Mouse (Mus musculus) common myeloid progenitor, adult 5-6 weeks (primary cell): Measurements from ENCODE around the gene S100a10. TPM values are rescaled to one million over a fixed set of nuclear protein-coding genes. Genes with fewer than 3 reads are reported as not detected.

Source experiments
- total RNA-seq: library from RNA; stranded (forward); fragments of 200-1000, 187-1606 nt; gene quantifications from 2 replicates; pipeline ENCODE4 v1.2.3, GENCODE M21; 2017

S100a10 gene
- total RNA-seq, 1 experiment from 2014 or later: 282 TPM

Other genes starting within 250 kb of the S100a10 start
- gene Hrnr, start 235.3 kb upstream of the S100a10 start, total RNA-seq: not detected in 2 replicates
- not detected in 2 replicates for gene Rptn, start 161.4 kb upstream of the S100a10 start, total RNA-seq
- 0.19 TPM in 1 of 2 replicates, not detected in the other for gene Tchh, start 112.8 kb upstream of the S100a10 start, total RNA-seq
- not detected in 2 replicates for gene Tchhl1, start 86.3 kb upstream of the S100a10 start, total RNA-seq
- gene S100a11, start 34.6 kb upstream of the S100a10 start, total RNA-seq: 45.4 and 46.0 TPM in 2 replicates
- gene Tdpoz2, start 97.6 kb downstream of the S100a10 start, total RNA-seq: not detected in 2 replicates
- gene Tdpoz1, start 121.2 kb downstream of the S100a10 start, total RNA-seq: not detected in 2 replicates
- not detected in 2 replicates for gene Gm37596, start 138.0 kb downstream of the S100a10 start, total RNA-seq
- gene Gm5773, start 217.9 kb downstream of the S100a10 start, total RNA-seq: not detected in 2 replicates
- gene Tdpoz4, start 241.3 kb downstream of the S100a10 start, total RNA-seq: not detected in 2 replicates